Mouse (Mus musculus): ENCODE data around the gene AC109138.7.
"Not testable (repeated sequence)": the region's sequence is repeated elsewhere in the genome, so short reads cannot be mapped to it uniquely, and the experiment has no call there.

Gene AC109138.7

DNA sequence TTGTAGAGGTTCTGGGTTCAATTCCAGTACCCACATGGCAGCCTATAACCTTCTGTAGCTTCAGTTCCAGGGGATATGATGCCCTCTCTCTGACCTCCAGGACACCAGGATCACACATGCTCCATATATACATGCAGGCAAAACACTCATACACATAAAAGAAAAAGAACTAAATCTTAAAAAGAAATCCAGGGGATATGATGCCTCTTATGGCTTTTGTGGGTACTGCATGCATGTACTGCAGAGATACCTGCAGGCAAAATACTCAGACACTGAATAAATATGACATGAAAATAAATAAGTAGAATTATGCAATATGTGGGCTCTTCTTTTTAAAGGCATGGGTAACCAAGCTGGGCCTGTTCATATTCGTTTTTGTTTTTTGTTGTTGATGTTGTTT lies 32.9 kb downstream of the AC109138.7 start:
- no peak for DNase-seq (ENCODE audit: low spot score in 2 of 2)

- not testable (repeated sequence) for DNase-seq (ENCODE audit: low spot score in 2 of 2)
Observed at GRCm38 (mm10) chr19:4248683-4249082, 34.5 kb downstream of the AC109138.7 start.

GRCm38 (mm10) chr19:4254230-4254629 lies 40.1 kb downstream of the AC109138.7 start:
- DNase-seq (ENCODE audit: low spot score in 2 of 2): no peak

DNA sequence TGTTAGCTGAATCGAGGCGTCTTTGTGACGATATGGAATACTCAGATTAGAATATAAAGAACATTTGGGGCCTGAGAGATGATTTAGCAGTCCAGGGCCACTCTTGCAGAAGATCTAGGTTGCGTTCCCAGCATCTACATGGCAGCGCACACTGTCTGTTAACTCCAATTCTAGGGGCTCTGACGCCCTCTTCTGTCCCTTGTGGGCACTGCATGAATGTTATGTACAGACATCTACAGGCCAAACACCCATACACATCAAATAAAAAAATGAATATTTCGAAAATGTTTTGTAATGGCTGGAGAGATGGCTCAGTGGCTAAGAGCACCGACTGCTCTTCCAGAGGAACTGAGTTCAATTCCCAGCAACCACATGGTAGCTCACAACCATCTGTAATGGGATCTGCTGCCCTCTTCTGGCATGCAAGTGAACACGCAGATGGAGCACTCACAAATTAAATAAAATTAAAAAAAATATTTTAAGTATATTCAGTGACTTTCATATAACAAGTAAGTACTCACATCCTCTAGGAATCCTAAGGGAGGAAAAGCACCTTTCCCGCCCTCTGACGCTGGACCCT lies 41.5 kb downstream of the AC109138.7 start:
- DNase-seq (ENCODE audit: low spot score in 2 of 2): no peak

- DNase-seq (ENCODE audit: low spot score in 2 of 2): peak; percentile 90 to 96
Observed at GRCm38 (mm10) chr19:4257216-4257896, 43.2 kb downstream of the AC109138.7 start.

DNA sequence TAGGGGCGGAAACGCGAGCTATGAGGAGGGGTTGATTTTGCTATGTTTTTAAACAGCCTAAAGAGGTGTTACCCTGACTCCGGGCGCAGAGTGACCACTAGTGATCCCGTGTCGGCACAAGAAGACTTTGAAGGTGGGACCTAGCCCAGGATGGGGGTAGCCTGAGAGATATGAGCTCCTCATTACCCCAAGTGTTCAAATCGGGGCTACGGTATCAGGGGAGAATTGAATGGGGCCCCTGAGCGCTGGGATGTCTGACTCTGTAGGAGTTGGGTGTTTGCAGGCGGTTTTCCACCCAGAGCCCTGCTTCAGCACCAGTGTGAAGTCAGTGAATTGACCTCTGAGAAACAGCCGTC lies 43.7 kb downstream of the AC109138.7 start:
- no peak for DNase-seq (ENCODE audit: low spot score in 2 of 2)

- DNase-seq (ENCODE audit: low spot score in 2 of 2): no peak
Observed at GRCm38 (mm10) chr19:4261038-4261698, 47.0 kb downstream of the AC109138.7 start.

DNA sequence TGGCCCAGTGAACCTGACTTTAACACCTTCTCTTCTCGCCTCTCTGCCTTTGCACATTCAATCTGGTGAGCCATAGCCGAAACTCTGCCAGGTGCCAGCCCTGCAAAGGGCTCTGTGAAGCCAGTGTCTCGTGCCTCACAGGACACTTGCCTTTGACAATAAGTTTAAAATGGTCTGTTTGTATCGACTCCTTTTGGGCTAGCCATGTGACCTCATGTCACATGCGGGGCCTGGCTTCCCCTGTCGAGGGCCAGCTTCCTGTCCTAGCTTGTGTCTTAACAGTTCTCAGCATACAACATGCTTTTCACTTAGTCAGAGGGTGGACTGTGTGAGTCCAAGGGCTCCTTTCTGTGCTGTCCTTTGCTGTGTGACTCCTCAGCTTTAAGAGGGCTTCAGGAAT lies 48.6 kb downstream of the AC109138.7 start:
- DNase-seq (ENCODE audit: low spot score in 2 of 2): no peak

GRCm38 (mm10) chr19:4263702-4264101 lies 49.5 kb downstream of the AC109138.7 start:
- no peak for DNase-seq (ENCODE audit: low spot score in 2 of 2)

GRCm38 (mm10) chr19:4264171-4264780 lies 50.1 kb downstream of the AC109138.7 start:
- DNase-seq (ENCODE audit: low spot score in 2 of 2): no peak

- DNase-seq (ENCODE audit: low spot score in 2 of 2): no peak
Observed at GRCm38 (mm10) chr19:4265956-4266355, 51.8 kb downstream of the AC109138.7 start.

GRCm38 (mm10) chr19:4268566-4269361 lies 54.6 kb downstream of the AC109138.7 start, which contains the start of gene Ssh3:
Ssh3 (minus strand) TSS chr19:4269180.
- DNase-seq (ENCODE audit: low spot score in 2 of 2): peak; percentile 35 to 53

- no peak for DNase-seq (ENCODE audit: low spot score in 2 of 2)
Observed at GRCm38 (mm10) chr19:4270187-4270586, 56.0 kb downstream of the AC109138.7 start.

DNA sequence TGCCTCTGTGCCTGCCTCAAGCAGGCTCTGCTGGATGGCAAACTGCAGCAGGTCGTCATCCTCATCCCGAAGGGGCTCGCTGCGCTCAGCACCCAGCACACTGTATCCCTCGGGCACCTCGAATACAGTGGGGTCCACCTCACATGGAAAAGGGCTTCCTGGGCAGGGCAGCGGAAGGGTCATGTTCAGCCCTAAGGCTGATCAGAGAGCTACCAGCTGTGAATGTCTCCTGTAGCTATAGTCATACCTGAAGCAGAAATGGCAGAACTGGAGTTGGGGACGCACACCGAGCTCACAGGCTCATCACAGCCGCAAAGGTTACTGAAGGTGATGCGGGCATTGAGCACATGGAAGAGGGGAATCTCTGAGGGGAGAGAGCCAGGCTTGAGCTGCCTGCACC lies 56.8 kb downstream of the AC109138.7 start:
- DNase-seq (ENCODE audit: low spot score in 2 of 2): no peak

- no peak for DNase-seq (ENCODE audit: low spot score in 2 of 2)
Observed at GRCm38 (mm10) chr19:4279487-4279886, 65.3 kb downstream of the AC109138.7 start.

GRCm38 (mm10) chr19:4280425-4280824 lies 66.3 kb downstream of the AC109138.7 start:
- no peak for DNase-seq (ENCODE audit: low spot score in 2 of 2)
